Mouse (Mus musculus) thymus, adult 2 months (tissue): ENCODE measurements around the gene Zfp444. TPM values are rescaled to one million over a fixed set of nuclear protein-coding genes. Genes with fewer than 3 reads are reported as not detected.

ENCODE experiments used
- DNase-seq: peaks from one replicate; pipeline ENCODE4 v3.0.0; 2021
- H3K27ac ChIP-seq: fragments of 200-500 bp; 2 replicates; pipeline ENCODE4 v1.5.1; 2012; ENCODE audit warnings: low read length, control low read depth; ENCODE audit not compliant: control insufficient read depth, insufficient read depth
- H3K27me3 ChIP-seq: fragments of 200-500 bp; 2 replicates; pipeline ENCODE4 v1.6.1; 2012; ENCODE audit warnings: mild to moderate bottlenecking, low read length, moderate library complexity, mixed read lengths; ENCODE audit not compliant: control insufficient read depth, insufficient read depth
- H3K36me3 ChIP-seq: fragments of 200-500 bp; 2 replicates; pipeline ENCODE4 v1.6.1; 2012; ENCODE audit warnings: mild to moderate bottlenecking, low read length, moderate library complexity; ENCODE audit not compliant: control insufficient read depth, insufficient read depth
- H3K4me1 ChIP-seq: fragments of 200-500 bp; replicated peaks from 2 replicates; pipeline ENCODE4 v1.6.1; 2012; ENCODE audit warnings: low read length; ENCODE audit not compliant: control insufficient read depth, insufficient read depth
- H3K4me3 ChIP-seq: fragments of 200-500 bp; 2 replicates; pipeline ENCODE4 v1.5.1; 2012; ENCODE audit warnings: mild to moderate bottlenecking, low read length, control low read depth, moderate library complexity; ENCODE audit not compliant: control insufficient read depth, insufficient read depth
- CTCF ChIP-seq: fragments of 200-500 bp; IDR thresholded peaks from 2 replicates; pipeline ENCODE4 v1.5.1; 2012; ENCODE audit warnings: mild to moderate bottlenecking, control low read depth, low read length, moderate library complexity, borderline replicate concordance; ENCODE audit not compliant: control insufficient read depth, poor library complexity, insufficient read depth; ENCODE audit errors: extremely low read depth
- POLR2A ChIP-seq: fragments of 200-500 bp; IDR thresholded peaks from 2 replicates; pipeline ENCODE4 v1.6.1; 2012; ENCODE audit warnings: mild to moderate bottlenecking, low read length, control low read depth, moderate library complexity; ENCODE audit not compliant: control insufficient read depth, poor library complexity, insufficient read depth; ENCODE audit errors: extremely low read depth
- WGBS: fragments of 180-500 bp; shearing (Covaris S2); methylation state at CpG from one replicate; pipeline ENCODE4 v1.1.7; 2018; 5-methylcytosine and 5-hydroxymethylcytosine counted together
- polyA plus RNA-seq: library from polyadenylated mRNA; depleted of rRNA; stranded (reverse); fragments of >200 nt; gene quantifications from 2 replicates; pipeline ENCODE4 v1.2.3, GENCODE M21; 2012; rRNA removed

Zfp444 gene
- polyA plus RNA-seq: 73.1 and 78.6 TPM in 2 replicates

DNA sequence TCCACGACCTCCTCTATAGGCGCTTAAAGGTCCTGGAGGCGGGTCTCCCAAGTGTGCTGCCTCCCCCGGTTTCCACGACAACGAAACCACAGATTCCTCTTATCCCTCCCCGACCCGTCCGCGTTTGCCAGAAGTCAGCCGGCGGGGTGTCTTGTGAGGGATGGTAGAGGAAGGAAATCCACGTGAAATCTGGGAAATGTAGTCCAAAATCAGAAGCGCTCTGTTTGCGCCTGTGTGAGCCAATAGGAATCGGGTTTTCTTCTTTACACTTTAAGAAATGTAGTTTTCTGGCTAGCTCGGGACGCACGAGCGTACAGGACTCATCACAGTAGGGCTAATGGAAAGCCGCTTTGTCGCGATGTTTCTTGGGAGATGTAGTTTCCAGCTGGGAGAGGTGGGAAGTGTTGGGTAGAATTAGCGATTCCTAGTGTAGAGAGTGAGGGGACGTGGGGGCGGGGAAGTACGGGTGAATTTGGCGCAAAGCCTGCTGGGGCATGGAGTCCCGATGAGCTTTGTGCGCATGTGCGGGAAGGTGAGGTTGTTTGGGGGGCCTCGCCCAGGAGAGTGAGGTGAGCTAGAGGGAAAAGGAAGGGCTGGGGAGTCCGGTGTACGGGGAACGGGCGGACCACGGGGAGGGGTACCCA, at the start of gene Zfp444:
TSS of gene Zfp444 (plus strand) at position 221 of the 644 bp plus-strand sequence.
- Histone ChIP-seq H3K27ac (peak within 1 kb of the TSS; percentile 73), H3K27me3 (no peaks in the 10 kb centered on the region), H3K4me1 (peaks cover 11% of the 10 kb centered on the region), H3K4me3 (peak within 1 kb of the TSS; percentile 62), H3K36me3 (no peaks in the 10 kb centered on the region)
- 1% methylated on average over 37 of the region's 37 CpGs for WGBS
- DNase-seq: peak; percentile 98
- TF ChIP-seq CTCF (peak; percentile 45; the same call in 1 of the 2 replicates), POLR2A (peak; percentile 73)

DNA sequence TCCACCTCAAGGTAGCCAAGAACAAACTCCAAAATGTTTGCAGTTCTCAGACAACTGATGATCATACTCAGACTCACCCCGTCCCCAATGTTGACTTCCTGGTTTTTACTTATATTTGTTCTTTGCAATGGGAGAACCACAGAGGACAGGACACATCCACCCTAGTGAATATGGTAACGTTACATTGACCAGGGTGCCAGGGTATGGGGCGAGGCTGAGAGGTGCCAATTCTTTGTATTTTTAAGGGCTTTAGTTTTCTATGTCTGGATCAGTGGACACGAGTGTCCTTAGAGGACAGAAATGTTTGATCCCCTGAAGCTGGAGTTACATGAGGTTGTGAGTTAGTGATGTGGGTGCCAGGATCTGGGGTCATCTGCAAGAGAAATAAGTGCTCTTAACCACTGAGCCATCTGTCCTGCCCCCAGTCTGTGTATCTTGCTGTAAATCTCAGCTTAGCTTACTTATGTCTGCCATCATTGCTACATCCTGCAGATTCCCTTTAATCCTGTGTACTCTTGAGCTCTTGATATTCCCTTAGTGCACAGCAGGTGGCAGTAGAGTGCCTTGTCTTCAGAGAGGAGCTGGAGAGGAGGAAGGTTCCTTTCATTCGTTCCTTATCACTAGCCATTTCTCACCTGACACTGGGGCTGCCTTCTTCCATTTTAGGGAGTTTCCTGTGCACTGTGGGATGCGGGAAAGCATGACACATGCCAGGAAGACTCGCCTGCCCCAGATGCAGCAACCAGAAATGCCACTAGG, 45.2 kb upstream of the Zfp444 start:
- DNase-seq: peak; percentile 81
- no peaks in the 10 kb centered on the region for H3K36me3 ChIP-seq
- TF ChIP-seq CTCF (no peak), POLR2A (no peak)
- H3K27ac ChIP-seq: no peak overlapping the region
- no peaks in the 10 kb centered on the region for H3K27me3 ChIP-seq
- 34% methylated on average over 7 of the region's 7 CpGs for WGBS
- H3K4me1 ChIP-seq: no peaks in the 10 kb centered on the region
- no peak overlapping the region for H3K4me3 ChIP-seq

GRCm38 (mm10) chr7:6130346-6130745, 41.7 kb upstream of the Zfp444 start:
- TF ChIP-seq POLR2A: no peak
- no peak for TF ChIP-seq CTCF
- H3K27me3 ChIP-seq: no peaks in the 10 kb centered on the region
- DNase-seq: no peak
- 70% methylated on average over 4 of the region's 4 CpGs for WGBS
- no peak overlapping the region for H3K4me3 ChIP-seq
- H3K4me1 ChIP-seq: no peaks in the 10 kb centered on the region
- peaks cover 7% of the 10 kb centered on the region; the same call in 1 of the 2 replicates for H3K36me3 ChIP-seq
- no peak overlapping the region for H3K27ac ChIP-seq

GRCm38 (mm10) chr7:6132646-6133045, 39.4 kb upstream of the Zfp444 start:
- WGBS: 98% methylated on average over 30 of the region's 30 CpGs
- Histone ChIP-seq H3K27me3 (no peaks in the 10 kb centered on the region), H3K36me3 (peaks cover 7% of the 10 kb centered on the region; the same call in 1 of the 2 replicates), H3K27ac (no peak overlapping the region), H3K4me3 (no peak overlapping the region), H3K4me1 (no peaks in the 10 kb centered on the region)
- no peak for DNase-seq
- TF ChIP-seq POLR2A (no peak), CTCF (no peak)

DNA sequence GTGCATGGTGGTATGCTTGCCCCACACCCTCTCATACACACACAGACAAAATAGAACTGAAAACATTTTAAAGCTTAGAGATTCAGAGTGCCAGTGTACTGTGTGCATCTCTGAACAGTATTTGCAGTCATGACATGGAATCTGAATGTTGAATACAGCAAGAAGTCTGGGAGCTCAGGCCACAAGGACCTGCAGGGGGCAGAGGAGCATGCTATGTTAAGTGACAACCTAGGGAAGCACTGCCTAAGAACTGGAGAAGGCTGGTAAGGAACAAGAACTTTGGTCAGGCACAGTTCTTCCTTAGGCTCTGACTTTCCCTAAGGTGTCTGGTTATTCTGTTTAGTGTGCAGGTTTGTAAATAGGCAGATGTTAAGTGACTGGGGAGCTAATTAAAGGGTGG, 35.5 kb upstream of the Zfp444 start:
- Histone ChIP-seq H3K4me3 (no peak overlapping the region), H3K27me3 (no peaks in the 10 kb centered on the region), H3K27ac (no peak overlapping the region), H3K36me3 (peaks cover 7% of the 10 kb centered on the region; the same call in 1 of the 2 replicates), H3K4me1 (peaks cover 5% of the 10 kb centered on the region; the same call in 1 of the 2 replicates)
- TF ChIP-seq CTCF (no peak), POLR2A (no peak)
- no peak for DNase-seq

GRCm38 (mm10) chr7:6139295-6139694, 32.7 kb upstream of the Zfp444 start:
- WGBS: 63% methylated on average over 3 of the region's 3 CpGs
- H3K27me3 ChIP-seq: no peaks in the 10 kb centered on the region
- TF ChIP-seq CTCF (no peak), POLR2A (no peak)
- H3K4me1 ChIP-seq: peaks cover 5% of the 10 kb centered on the region; the same call in 1 of the 2 replicates
- H3K4me3 ChIP-seq: no peak overlapping the region
- no peak overlapping the region for H3K27ac ChIP-seq
- no peaks in the 10 kb centered on the region for H3K36me3 ChIP-seq
- no peak for DNase-seq
